Mouse (Mus musculus): ENCODE data around the gene Plcb1.

Plcb1 gene

GRCm38 (mm10) chr2:134785970-134786855 is at the start of gene Plcb1:
TSS of gene Plcb1 (plus strand) at chr2:134786067.
- DNase-seq (ENCODE audit: low spot score in 2 of 2), result peak; percentile 71 to 84

GRCm38 (mm10) chr2:134755537-134755936 is 30.3 kb upstream of the Plcb1 start:
- no peak for DNase-seq (ENCODE audit: low spot score in 2 of 2)

- no peak for DNase-seq (ENCODE audit: low spot score in 2 of 2)
Measured at GRCm38 (mm10) chr2:134756086-134756485, 29.8 kb upstream of the Plcb1 start.

DNA sequence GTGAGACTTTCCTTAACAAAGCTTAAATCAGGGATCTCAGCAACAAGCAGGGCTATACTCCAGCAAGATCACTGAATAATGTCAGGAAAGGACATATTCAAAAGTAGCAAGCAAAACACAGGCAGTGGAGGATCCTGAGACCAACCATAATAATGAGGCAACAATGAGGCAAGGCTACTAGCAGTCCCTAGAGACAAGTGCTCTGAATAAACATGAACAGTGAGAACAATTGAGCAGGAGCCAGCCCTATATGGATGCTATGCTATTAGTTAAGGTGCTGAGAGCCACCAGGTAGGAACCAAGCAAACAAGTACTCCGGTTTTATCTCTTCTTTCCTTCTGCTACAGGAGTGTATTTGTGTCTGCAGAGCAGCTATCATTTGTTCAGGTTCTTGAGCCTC is 24.8 kb upstream of the Plcb1 start:
- no peak for DNase-seq (ENCODE audit: low spot score in 2 of 2)

GRCm38 (mm10) chr2:134763406-134763990 is 22.4 kb upstream of the Plcb1 start:
- no peak for DNase-seq (ENCODE audit: low spot score in 2 of 2)

GRCm38 (mm10) chr2:134764506-134764905 is 21.4 kb upstream of the Plcb1 start:
- no peak for DNase-seq (ENCODE audit: low spot score in 2 of 2)

GRCm38 (mm10) chr2:134779826-134780225 is 6.0 kb upstream of the Plcb1 start:
- DNase-seq (ENCODE audit: low spot score in 2 of 2), result peak; percentile 13 to 23

DNA sequence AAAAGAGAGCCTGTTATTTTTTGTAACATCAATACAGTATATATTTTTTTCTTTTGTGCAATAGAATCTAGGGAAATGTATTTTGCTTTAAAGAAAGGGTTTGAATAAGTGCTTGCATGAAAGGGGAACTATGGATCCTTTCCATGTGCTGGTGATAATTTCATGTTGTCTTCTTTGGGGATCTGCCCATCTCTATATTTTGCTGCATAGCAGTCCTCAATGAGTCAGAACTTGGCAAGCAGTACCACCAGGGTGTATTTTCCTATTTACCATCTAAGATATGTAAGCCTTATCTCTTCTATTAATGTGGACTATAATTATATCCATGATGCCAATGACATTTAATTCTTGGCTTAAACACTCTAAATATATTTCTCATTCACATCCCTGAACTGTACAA is 5.6 kb upstream of the Plcb1 start:
- no peak for DNase-seq (ENCODE audit: low spot score in 2 of 2)

GRCm38 (mm10) chr2:134786856-134787250 is 986 bp downstream of the Plcb1 start:
- DNase-seq (ENCODE audit: low spot score in 2 of 2), result no peak

GRCm38 (mm10) chr2:134787336-134788095 is 1.6 kb downstream of the Plcb1 start:
- no peak for DNase-seq (ENCODE audit: low spot score in 2 of 2)

DNA sequence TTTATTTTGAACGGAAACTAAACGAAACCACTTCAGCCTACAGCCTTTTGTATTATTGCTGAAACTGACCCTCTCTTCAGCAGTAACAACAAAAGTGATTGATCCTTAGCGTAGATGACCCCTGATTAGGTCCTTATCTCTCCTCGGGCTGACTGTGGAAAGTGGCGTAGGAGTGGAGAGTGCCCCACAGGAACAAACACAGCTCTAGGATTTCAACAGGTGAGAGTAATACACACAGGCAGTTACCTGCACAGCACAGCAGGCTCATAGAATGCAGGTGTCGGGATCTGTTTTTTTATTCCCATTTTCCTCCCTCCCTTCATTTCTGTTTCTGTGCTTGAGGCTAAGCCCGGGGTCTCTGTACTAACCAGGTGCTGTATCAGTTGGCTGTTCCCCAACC is 7.1 kb downstream of the Plcb1 start:
- DNase-seq (ENCODE audit: low spot score in 2 of 2), result no peak

- DNase-seq (ENCODE audit: low spot score in 2 of 2), result no peak
Measured at GRCm38 (mm10) chr2:134800226-134800625, 14.4 kb downstream of the Plcb1 start.

GRCm38 (mm10) chr2:134816383-134816782 is 30.5 kb downstream of the Plcb1 start:
- no peak for DNase-seq (ENCODE audit: low spot score in 2 of 2)

DNA sequence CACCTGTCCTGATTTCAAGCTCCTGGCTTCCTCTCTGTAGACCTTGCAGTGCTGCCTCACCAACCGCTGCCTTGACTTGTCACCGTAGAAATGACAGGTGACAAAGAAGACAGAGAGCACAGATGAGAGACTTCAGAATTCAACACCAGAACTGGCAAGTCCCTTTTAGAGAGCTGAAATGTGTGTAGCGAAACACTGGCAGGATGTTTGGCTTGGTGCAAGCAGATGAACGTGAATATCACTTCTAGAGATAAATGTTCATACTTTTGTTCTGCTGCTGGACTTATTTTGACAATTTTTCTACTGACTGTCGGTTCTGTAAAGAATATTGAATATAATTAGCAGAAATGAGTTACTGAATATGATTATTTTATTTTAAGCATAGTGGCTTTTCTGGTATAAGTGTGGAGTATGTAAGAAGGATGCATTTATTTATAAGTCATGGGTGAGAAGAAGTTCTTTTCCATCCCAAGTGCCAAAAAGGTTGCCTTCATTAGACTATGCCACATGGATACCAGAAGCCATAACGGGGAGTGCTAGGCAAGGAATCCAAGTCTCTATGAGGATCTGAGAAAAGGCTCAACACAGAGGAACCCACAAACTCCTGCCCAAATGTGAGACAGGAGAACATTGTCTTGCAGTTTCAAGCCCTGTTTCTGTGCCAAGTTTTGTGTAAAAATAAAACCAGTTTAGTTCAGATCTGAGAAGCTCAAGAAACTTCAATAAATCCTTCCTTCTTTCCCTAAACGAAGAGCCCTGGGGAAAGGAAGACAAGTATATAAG is 31.4 kb downstream of the Plcb1 start:
- DNase-seq (ENCODE audit: low spot score in 2 of 2), result no peak

DNA sequence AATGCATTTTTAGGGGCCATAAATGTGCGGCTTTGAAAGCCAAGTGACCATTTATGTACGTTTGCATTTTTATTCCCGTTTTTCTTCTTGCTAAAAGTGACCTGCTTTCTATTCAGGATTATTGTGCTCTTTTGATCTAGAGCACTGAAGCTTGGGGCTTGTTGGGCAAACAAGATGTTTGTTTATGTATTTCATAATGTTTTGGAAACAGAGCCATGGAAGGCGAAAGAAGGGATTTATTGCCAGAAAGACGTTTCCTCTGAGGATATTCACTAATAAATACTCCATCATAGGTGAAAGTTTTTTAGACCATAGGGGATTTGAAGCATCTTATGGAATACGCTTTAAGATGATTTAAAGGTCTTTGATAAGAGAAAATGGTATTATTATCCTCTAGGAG is 35.3 kb downstream of the Plcb1 start:
- DNase-seq (ENCODE audit: low spot score in 2 of 2), result no peak

DNA sequence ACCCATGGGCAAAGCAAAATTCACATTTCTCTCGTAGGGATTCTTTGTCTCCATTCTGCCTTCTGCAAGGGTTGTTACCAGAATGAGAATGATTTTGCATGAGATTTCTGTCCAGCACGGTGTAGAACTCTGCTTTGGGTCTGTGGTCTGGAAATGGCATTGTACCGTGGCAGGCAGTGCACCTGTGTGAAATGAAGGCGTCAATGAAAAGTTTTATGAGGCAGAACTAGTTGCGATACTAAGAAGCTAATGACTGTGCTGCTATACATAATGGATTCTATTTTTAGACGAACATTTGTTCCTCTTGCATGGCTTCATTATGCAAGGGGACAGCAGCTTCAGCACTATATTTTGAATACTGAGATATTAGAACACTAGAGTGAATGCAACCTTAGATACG is 39.8 kb downstream of the Plcb1 start:
- no peak for DNase-seq (ENCODE audit: low spot score in 2 of 2)

DNA sequence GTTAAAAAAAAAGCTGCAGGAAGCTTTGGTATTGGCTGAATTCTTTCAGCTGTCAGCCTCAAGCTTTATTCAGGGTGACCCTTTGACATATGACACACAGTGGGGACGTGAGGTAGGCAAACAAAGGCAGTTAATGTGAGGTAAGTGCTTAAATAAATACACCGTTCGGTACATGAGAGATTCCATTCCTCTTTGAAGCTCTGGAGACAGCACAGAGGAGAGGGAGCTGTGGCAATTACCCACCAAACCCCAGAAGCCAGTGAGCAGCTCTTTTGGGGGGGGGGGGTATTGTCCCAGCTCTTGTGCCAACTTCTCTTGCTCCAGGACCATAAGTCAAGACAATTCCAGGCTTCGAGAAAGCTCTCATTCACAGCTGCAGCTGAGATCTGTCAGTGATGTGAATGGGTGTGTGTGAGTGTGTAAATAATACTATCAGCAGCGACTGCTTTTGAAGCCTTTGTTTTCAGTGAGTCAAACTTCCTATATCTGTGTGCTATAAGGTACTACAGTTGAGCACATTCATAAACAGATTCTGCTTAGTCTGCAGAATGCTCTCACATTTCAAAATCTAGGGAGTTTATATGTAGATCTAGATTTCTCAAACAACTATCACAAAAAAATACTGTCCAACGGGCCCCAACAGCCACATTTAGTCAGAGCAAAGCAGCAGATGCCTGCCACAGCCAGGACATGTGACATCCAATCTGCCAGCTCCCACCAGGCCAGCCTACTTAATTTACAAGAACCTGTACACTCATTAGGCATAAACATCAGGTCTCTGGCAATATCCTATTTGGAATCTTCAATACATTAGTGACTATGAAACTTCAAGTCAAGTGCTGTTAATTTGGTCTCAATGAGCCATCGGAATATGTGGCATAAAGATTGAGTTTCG is 40.5 kb downstream of the Plcb1 start:
- DNase-seq (ENCODE audit: low spot score in 2 of 2), result no peak

DNA sequence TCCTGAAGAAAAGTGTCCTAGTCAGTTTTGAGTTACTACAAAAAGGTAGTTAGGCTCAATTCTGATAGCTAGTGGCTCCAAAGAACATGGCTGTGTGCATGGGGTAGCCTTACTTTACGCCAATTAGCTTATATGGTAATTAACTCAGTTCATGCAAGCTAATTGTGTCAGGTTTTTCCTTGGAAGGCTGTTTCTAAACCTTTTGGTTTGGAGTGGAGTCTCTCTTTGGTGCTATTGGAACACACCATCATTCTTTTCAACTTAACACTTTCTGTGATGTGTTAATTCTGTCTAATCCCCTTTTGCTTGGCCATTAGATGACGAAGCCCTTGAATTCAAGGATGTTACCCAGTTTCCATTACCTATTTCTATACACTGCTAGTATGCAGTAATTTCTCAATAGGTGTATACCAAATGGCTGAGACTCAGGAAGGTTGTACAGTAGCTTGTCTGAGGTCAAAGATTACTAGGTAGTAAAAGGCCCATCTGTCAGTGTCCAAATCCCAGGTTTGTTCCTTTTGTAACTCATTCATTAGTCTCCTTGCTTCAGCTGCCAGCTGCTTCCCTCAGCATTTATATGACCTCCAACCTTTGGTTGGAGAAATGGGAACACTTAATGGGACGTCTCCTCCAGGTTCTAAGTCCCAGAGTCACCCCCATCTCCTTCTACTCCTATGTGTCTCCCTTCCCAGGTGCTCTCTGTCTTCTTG is 42.1 kb downstream of the Plcb1 start:
- no peak for DNase-seq (ENCODE audit: low spot score in 2 of 2)

DNA sequence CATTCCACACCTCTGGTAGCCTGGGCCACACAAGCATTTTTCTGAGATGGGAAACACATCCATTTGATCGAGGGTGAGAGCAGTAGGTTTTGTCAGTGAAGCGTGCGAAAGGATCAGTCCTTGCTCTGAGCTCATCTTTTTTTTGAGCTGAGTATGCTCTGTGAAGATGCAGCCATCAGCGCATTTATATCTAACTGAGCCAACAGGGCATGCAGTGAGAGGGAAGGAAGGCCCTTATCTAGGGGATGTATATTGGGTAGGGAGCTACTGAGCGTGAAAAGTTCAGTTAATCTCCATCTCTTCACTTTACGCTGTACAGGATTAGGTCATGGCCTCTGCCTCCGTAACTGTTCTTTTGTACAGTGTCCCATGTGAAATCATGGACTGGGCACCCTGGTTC is 46.0 kb downstream of the Plcb1 start:
- no peak for DNase-seq (ENCODE audit: low spot score in 2 of 2)

DNA sequence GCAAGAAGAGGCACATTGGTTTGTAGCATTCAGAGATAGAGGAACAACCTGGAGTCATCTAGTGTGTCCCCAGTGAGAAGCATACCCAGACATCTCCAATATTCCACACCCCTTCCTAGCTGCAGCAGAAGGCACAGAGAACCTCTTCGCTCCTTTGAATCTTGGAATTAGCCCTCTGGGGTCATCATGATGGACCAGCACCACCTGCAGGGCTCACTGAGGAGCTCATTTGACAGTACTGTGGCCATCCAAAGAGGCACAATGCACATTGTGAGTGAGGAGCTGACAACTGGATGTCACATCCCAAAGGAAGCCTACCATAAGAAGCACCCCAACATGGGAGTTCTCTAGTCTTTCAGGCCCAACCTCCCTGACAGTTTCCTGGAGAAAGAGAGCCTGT is 50.2 kb downstream of the Plcb1 start:
- no peak for DNase-seq (ENCODE audit: low spot score in 2 of 2)

All from frontal cortex, postnatal 14 days (tissue).